Mouse (Mus musculus): ENCODE measurements around the gene Mcpt2. TPM values are rescaled to one million over a fixed set of nuclear protein-coding genes. Genes with fewer than 3 reads are reported as not detected.

The Mcpt2 gene
- not detected for total RNA-seq (2023)

GRCm38 (mm10) chr14:56041792-56042191 is at the start of gene Mcpt2:
Mcpt2 (plus strand) TSS chr14:56042041.

GRCm38 (mm10) chr14:56017671-56018070 is 24.2 kb upstream of the Mcpt2 start, which contains the start of gene Mcpt1:
Mcpt1 (plus strand) TSS chr14:56017971.

DNA sequence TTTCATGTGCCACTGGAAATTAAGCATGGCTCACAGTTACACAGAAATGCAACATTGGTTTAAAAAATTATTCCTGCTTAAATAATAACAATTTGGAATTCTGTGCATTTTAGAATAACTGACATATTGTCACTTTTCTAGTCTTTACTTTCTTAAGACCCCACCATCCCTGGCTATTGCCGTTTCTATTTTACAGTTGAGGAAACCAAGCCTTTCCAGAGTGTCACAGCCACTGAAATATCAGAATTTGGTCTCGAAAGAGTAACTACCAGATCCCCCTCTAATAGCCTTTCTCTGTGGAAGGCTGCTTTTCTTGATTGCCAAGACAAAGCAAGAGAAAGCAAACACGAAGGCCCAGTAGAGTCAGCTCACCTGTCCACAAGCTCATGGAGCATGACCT is 11.4 kb upstream of the Mcpt2 start, which contains the start of gene Mcpt9:
Gene Mcpt9, minus strand, starts transcription at position 101 of the 400 bp plus-strand sequence.

GRCm38 (mm10) chr14:56062213-56062612 is 20.4 kb downstream of the Mcpt2 start, which contains the start of gene Mcpt4:
Mcpt4 (minus strand) TSS chr14:56062313.

DNA sequence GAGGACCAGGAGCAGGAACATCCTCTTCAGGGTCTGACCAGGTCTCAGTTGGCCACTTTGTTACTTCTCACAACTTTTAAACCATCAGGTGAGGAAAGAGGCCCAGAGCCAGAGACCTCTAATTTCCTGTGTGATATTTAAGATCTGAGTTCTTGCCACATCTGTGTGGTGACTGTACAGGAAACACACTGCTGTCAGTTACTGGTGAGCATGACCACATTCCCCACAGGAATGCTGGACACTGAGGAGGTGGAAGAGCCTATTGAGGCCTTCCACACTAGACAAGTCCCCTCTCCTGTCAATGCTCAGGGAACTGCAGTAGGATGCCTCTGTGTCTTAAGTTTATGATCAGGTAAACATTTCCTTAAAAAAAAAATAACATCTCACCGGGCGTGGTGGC is 43.3 kb downstream of the Mcpt2 start, which contains the start of gene Mcpt8:
Gene Mcpt8, minus strand, starts transcription at position 107 of the 400 bp plus-strand sequence.

Other genes with a start within 250 kb of the Mcpt2 start
- gene Nfatc4, start 218.9 kb upstream of the Mcpt2 start, total RNA-seq (2023): not detected
- 1 to 10 TPM; 2.3 to 2.8 TPM for gene Nynrin, start 188.0 kb upstream of the Mcpt2 start, total RNA-seq (2023)
- gene Cbln3, start 157.6 kb upstream of the Mcpt2 start, total RNA-seq (2023): under 1 TPM; 0.47 to 0.68 TPM
- 10 to 100 TPM; 79.3 to 82.3 TPM for gene Khnyn, start 157.1 kb upstream of the Mcpt2 start, total RNA-seq (2023)
- gene Sdr39u1, start 141.7 kb upstream of the Mcpt2 start, total RNA-seq (2023): 1 to 10 TPM; 1.7 to 3.6 TPM
- not detected for gene Cma1, start 97.4 kb upstream of the Mcpt2 start, total RNA-seq (2023)
- not detected for gene Cma2, start 91.1 kb upstream of the Mcpt2 start, total RNA-seq (2023)
- gene Mcpt1, start 24.1 kb upstream of the Mcpt2 start, total RNA-seq (2023): not detected
- gene Mcpt9, start 11.5 kb upstream of the Mcpt2 start, total RNA-seq (2023): not detected
- not detected for gene Mcpt4, start 20.3 kb downstream of the Mcpt2 start, total RNA-seq (2023)
- 100 to 1,000 TPM; 123 to 204 TPM for gene Mcpt8, start 43.2 kb downstream of the Mcpt2 start, total RNA-seq (2023)
- gene Ctsg, start 60.5 kb downstream of the Mcpt2 start, total RNA-seq (2023): 100 to 1,000 TPM; 166 to 198 TPM
- gene Gzme, start 78.6 kb downstream of the Mcpt2 start, total RNA-seq (2023): not detected
- gene Gzmd, start 90.6 kb downstream of the Mcpt2 start, total RNA-seq (2023): not detected
- gene Gzmg, start 117.5 kb downstream of the Mcpt2 start, total RNA-seq (2023): not detected
- not detected for gene Gzmn, start 132.6 kb downstream of the Mcpt2 start, total RNA-seq (2023)
- not detected for gene Gzmf, start 169.4 kb downstream of the Mcpt2 start, total RNA-seq (2023)
- not detected for gene Gzmc, start 192.6 kb downstream of the Mcpt2 start, total RNA-seq (2023)
- gene Gzmb, start 220.2 kb downstream of the Mcpt2 start, total RNA-seq (2023): under 1 TPM in 1 of 2 experiments, not detected in 1; 0.62 TPM

Data from neutrophil, adult 59 days (primary cell).